Mouse (Mus musculus): ENCODE data around the gene Enox2. TPM values are rescaled to one million over a fixed set of nuclear protein-coding genes. Genes with fewer than 3 reads are reported as not detected.

Gene Enox2
- polyA plus RNA-seq, 1 experiment from 2014 or later = 6.6 TPM

Other genes with a start within 250 kb of the Enox2 start
- gene Arhgap36, start 175.7 kb upstream of the Enox2 start, polyA plus RNA-seq (2014; fragmentation: Nextera tagmentation; extraction: Ambion mirVana) = 6.7 and 7.3 TPM in 2 replicates

All from neural tube, embryonic 14.5 days (tissue).